Mouse (Mus musculus) heart, embryonic 10.5 days (tissue): ENCODE measurements around the gene Anln. TPM values are rescaled to one million over a fixed set of nuclear protein-coding genes. Genes with fewer than 3 reads are reported as not detected.
"Not testable (repeated sequence)": the region's sequence is repeated elsewhere in the genome, so short reads cannot be mapped to it uniquely, and the experiment has no call there.

Experiments used
- DNase-seq: peaks from one replicate; pipeline ENCODE4 v3.0.0-alpha.2; 2017; ENCODE audit warnings: low spot score
- H3K27ac ChIP-seq: fragments of 300-500 bp; sonication (generic); 2 replicates; pipeline ENCODE4 v1.5.1; 2016; ENCODE audit warnings: mild to moderate bottlenecking
- H3K27me3 ChIP-seq: fragments of 300-500 bp; sonication (generic); 2 replicates; pipeline ENCODE4 v1.6.1; 2016; ENCODE audit warnings: mild to moderate bottlenecking; ENCODE audit not compliant: poor library complexity, insufficient read depth, severe bottlenecking
- H3K36me3 ChIP-seq: fragments of 300-500 bp; sonication (generic); 2 replicates; pipeline ENCODE4 v1.6.1; 2016; ENCODE audit warnings: mild to moderate bottlenecking, moderate library complexity
- H3K4me1 ChIP-seq: fragments of 300-500 bp; sonication (generic); 2 replicates; pipeline ENCODE4 v1.6.1; 2016; ENCODE audit warnings: mild to moderate bottlenecking
- H3K4me3 ChIP-seq: fragments of 300-500 bp; sonication (generic); 2 replicates; pipeline ENCODE4 v1.5.1; 2016; ENCODE audit warnings: mild to moderate bottlenecking, moderate library complexity
- H3K9me3 ChIP-seq: fragments of 300-500 bp; sonication (generic); 2 replicates; pipeline ENCODE4 v1.6.1; 2016; ENCODE audit warnings: mild to moderate bottlenecking, moderate library complexity
- WGBS: fragments of 180-500 bp; shearing (Covaris S2); methylation state at CpG from one replicate; pipeline ENCODE4 v1.1.7; 2016; 5-methylcytosine and 5-hydroxymethylcytosine counted together
- polyA plus RNA-seq: library from polyadenylated mRNA; unstranded; fragments of >200 nt; fragmentation: Nextera tagmentation; extraction: Ambion mirVana; gene quantifications from 2 replicates; pipeline ENCODE4 v1.2.1, GENCODE M21; 2016

The Anln gene
- polyA plus RNA-seq, 1 experiment from 2014 or later = 45.7 TPM

DNA sequence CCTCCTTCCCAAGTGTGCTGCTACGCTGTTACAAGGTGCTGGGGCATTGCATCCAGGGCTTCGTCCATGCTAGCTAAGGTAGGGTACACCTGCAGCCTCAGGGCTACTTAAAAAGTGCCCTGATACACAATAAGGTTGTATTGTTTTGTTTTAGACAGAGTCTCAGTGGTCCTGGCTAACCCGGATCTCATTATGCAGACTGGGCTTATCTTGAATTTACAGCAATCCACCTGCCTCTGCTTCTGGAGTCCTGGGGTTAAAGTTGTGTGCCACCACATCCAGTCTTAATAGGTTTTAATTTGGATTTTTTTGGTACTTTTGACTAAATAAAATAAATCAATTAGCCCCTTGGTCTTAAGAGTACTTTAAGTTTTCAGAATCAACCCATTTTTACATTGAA lies 30.9 kb upstream of the Anln start:
- peaks cover 17% of the 10 kb centered on the region for H3K4me1 ChIP-seq
- no peaks in the 10 kb centered on the region for H3K36me3 ChIP-seq
- no peak for DNase-seq
- H3K9me3 ChIP-seq = no peaks in the 10 kb centered on the region
- H3K4me3 ChIP-seq = no peak overlapping the region
- no peaks in the 10 kb centered on the region for H3K27me3 ChIP-seq
- WGBS = 78% methylated on average over 3 of the region's 3 CpGs
- H3K27ac ChIP-seq = no peak overlapping the region

GRCm38 (mm10) chr9:22417547-22417946 lies 28.6 kb upstream of the Anln start:
- no peak overlapping the region for H3K27ac ChIP-seq
- peaks cover 7% of the 10 kb centered on the region; the same call in 1 of the 2 replicates for H3K4me1 ChIP-seq
- no peak for DNase-seq
- H3K36me3 ChIP-seq = no peaks in the 10 kb centered on the region
- H3K4me3 ChIP-seq = no peak overlapping the region
- WGBS = 45% methylated on average over 6 of the region's 6 CpGs
- no peaks in the 10 kb centered on the region for H3K9me3 ChIP-seq
- no peaks in the 10 kb centered on the region; the same call in 1 of the 2 replicates for H3K27me3 ChIP-seq

GRCm38 (mm10) chr9:22416187-22416586 lies 27.2 kb upstream of the Anln start:
- H3K9me3 ChIP-seq = no peaks in the 10 kb centered on the region
- no peaks in the 10 kb centered on the region; the same call in 1 of the 2 replicates for H3K27me3 ChIP-seq
- H3K36me3 ChIP-seq = no peaks in the 10 kb centered on the region
- H3K4me3 ChIP-seq = no peak overlapping the region
- DNase-seq = no peak
- H3K27ac ChIP-seq = no peak overlapping the region
- WGBS = 58% methylated on average over 3 of the region's 3 CpGs
- H3K4me1 ChIP-seq = peaks cover 9% of the 10 kb centered on the region; the same call in 1 of the 2 replicates

DNA sequence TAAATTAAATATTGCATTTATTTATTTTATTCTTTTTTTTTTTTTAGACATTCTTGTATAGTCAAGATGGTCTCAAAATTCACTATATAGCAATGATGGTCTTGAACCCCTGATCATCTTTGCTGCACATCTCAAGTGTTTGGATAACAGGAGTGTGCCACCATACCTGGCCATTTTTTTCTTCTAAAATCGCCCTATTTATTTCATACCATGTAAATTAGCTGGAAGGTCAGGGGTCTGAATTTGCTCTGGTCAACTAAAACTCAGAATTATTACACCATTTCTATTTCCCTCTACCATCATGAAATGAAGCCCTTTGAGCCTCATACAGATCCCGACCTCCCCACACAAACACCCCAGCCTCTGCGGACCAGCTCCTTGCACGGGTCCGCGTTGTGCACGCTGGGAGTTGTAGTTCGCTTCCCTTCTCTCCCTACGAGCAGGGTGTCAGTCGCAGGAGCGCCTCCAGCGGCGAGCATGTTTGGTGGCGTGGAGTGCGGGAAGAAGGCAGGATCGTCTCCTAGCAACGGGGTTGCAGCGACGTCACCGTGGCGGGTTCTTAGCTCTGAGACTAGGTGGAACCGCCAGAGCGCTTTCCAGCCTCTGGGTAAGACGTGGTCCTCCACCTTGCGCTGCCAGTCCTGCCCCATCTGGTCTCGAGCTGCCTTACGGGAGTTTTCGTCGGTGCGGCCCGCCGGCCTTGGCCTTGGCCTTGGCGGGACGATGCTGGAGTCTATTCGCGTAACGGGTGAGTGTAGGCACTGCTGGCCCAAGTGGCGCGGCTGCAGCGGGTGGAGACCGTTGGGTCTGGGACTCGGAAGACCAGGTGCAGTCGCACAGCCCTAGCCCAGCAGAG lies 22.2 kb upstream of the Anln start, which contains the start of gene 9530077C05Rik:
Gene 9530077C05Rik, plus strand, starts transcription at position 512 of the 856 bp plus-strand sequence.
- Histone ChIP-seq H3K36me3 (no peaks in the 10 kb centered on the region), H3K27me3 (no peaks in the 10 kb centered on the region; the same call in 1 of the 2 replicates), H3K9me3 (no peaks in the 10 kb centered on the region), H3K4me3 (peak within 1 kb of the TSS; percentile 74), H3K4me1 (peaks cover 3% of the 10 kb centered on the region; the same call in 1 of the 2 replicates), H3K27ac (peak within 1 kb of the TSS; percentile 81)
- peak; percentile 99 for DNase-seq
- 1% methylated on average over 43 of the region's 43 CpGs for WGBS

DNA sequence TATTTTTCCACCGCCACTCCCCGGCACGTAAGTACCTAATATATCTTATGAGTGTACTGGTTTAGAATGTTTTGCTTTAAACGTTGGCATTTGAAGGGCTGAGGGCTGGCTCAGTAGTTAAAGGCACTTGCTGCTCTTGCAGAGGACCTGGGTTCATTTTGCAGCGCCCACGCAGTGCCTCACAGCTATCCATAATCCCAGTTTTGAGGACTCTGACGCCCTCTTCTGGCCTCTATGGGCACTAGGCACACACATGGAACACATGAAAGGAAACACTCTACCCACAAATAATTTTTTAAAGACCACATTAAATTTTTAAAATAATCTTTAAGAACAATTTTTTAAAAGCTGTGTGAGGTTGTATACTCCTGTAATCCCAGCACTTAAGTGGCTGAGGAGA lies 20.5 kb upstream of the Anln start:
- no peak for DNase-seq
- 73% methylated on average over 7 of the region's 7 CpGs for WGBS
- Histone ChIP-seq H3K27me3 (no peaks in the 10 kb centered on the region; the same call in 1 of the 2 replicates), H3K36me3 (no peaks in the 10 kb centered on the region), H3K4me3 (no peak overlapping the region), H3K9me3 (no peaks in the 10 kb centered on the region), H3K4me1 (peaks cover 3% of the 10 kb centered on the region; the same call in 1 of the 2 replicates), H3K27ac (no peak overlapping the region)

DNA sequence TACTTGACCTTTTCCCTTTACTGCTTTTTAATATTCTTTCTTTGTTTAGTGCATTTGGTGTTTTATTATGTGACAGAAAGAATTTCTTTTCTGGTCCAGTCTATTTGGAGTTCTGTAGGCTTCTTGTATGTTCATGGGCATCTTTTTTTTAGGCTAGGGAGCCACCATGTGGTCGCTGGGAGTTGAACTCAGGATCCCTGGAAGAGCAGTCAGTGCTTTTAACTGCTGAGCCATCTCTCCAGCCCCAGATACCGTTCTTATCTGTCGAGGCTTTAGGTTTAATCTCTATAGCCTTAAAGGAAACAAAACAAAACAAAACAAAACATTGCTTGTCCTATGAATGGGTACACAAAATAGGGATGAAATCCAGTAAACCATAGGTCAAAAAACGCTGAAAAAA lies 19.4 kb upstream of the Anln start:
- not testable (repeated sequence) for DNase-seq, H3K9me3 ChIP-seq, H3K36me3 ChIP-seq, H3K4me1 ChIP-seq, H3K4me3 ChIP-seq, H3K27me3 ChIP-seq, H3K27ac ChIP-seq
- 12% methylated on average over 4 of the region's 4 CpGs for WGBS

DNA sequence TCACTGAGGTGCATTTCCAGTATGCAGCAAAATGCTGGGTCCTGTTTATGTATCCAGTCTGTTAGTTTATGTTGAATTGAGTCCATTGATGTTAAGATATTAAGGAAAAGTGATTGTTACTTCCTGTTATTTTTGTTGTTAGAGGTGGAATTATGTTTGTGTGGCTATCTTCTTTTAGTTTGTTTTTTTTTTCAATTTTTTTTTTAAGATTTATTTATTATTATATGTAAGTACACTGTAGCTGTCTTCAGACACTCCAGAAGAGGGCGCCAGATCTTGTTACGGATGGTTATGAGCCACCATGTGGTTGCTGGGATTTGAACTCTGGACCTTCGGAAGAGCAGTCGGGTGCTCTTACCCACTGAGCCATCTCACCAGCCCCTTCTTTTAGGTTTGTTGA lies 18.6 kb upstream of the Anln start:
- not testable (repeated sequence) for H3K9me3 ChIP-seq, DNase-seq, H3K27me3 ChIP-seq, H3K4me1 ChIP-seq, H3K36me3 ChIP-seq, H3K27ac ChIP-seq, H3K4me3 ChIP-seq
- WGBS = 79% methylated on average over 4 of the region's 4 CpGs

DNA sequence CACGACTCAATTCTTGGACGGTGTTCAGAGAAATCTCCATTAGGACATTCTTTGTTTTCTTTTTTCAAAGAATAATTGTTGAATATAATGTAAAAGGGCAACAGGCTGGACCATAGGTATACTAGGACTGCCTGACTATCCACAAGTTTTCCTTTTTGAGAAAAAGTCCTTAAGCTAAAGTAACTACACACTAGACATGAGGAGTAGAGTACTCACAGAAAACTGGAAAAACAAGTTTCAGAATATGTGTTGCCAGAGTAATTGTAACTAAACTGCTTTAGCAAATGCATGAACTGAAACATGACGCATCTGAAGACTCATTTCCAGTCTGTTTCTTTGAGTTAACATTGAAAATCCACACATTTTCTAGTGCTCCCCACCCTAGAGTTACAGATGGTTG lies 16.4 kb upstream of the Anln start:
- DNase-seq = no peak
- no peak overlapping the region for H3K27ac ChIP-seq
- WGBS = 81% methylated on average over 3 of the region's 3 CpGs
- H3K27me3 ChIP-seq = no peaks in the 10 kb centered on the region
- H3K4me3 ChIP-seq = no peak overlapping the region
- no peaks in the 10 kb centered on the region for H3K36me3 ChIP-seq
- no peaks in the 10 kb centered on the region for H3K4me1 ChIP-seq
- no peaks in the 10 kb centered on the region for H3K9me3 ChIP-seq

DNA sequence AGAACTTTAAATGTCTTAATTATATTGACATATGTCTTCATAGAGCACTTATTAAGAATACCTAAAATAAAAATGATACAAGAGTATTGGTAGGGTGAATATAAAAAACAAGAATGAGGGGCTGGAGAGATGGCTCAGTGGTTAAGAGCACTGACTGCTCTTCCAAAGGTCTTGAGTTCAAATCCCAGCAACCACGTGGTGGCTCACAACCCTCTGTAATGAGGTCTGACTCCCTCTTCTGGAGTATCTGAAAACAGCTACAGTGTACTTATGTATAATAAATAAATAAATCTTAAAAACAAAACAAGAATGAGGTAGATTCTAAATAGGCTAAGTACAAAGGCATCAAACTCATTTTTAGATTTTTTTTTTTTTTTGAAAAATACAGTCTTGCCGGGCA lies 14.5 kb upstream of the Anln start:
- H3K4me1 ChIP-seq, H3K4me3 ChIP-seq, H3K27me3 ChIP-seq, H3K9me3 ChIP-seq, H3K36me3 ChIP-seq, DNase-seq, H3K27ac ChIP-seq: not testable (repeated sequence)
- 57% methylated on average over 2 of the region's 2 CpGs for WGBS

- no peaks in the 10 kb centered on the region for H3K27me3 ChIP-seq
- no peaks in the 10 kb centered on the region for H3K9me3 ChIP-seq
- WGBS = 72% methylated on average over 3 of the region's 3 CpGs
- H3K4me1 ChIP-seq = no peaks in the 10 kb centered on the region
- DNase-seq = no peak
- no peak overlapping the region for H3K4me3 ChIP-seq
- H3K36me3 ChIP-seq = no peaks in the 10 kb centered on the region
- no peak overlapping the region for H3K27ac ChIP-seq
Observed at GRCm38 (mm10) chr9:22402976-22403375, 14.0 kb upstream of the Anln start.

- Histone ChIP-seq H3K9me3 (no peaks in the 10 kb centered on the region), H3K27me3 (no peaks in the 10 kb centered on the region), H3K36me3 (no peaks in the 10 kb centered on the region), H3K4me1 (no peaks in the 10 kb centered on the region), H3K27ac (no peak overlapping the region), H3K4me3 (no peak overlapping the region)
- DNase-seq = no peak
- 75% methylated on average over 6 of the region's 6 CpGs for WGBS
Observed at GRCm38 (mm10) chr9:22402001-22402400, 13.0 kb upstream of the Anln start.

- no peaks in the 10 kb centered on the region for H3K4me1 ChIP-seq
- no peak for DNase-seq
- 83% methylated on average over 4 of the region's 4 CpGs for WGBS
- H3K36me3 ChIP-seq = no peaks in the 10 kb centered on the region
- no peaks in the 10 kb centered on the region for H3K27me3 ChIP-seq
- H3K9me3 ChIP-seq = no peaks in the 10 kb centered on the region
- no peak overlapping the region for H3K4me3 ChIP-seq
- H3K27ac ChIP-seq = no peak overlapping the region
Observed at GRCm38 (mm10) chr9:22399021-22399420, 10.0 kb upstream of the Anln start.

DNA sequence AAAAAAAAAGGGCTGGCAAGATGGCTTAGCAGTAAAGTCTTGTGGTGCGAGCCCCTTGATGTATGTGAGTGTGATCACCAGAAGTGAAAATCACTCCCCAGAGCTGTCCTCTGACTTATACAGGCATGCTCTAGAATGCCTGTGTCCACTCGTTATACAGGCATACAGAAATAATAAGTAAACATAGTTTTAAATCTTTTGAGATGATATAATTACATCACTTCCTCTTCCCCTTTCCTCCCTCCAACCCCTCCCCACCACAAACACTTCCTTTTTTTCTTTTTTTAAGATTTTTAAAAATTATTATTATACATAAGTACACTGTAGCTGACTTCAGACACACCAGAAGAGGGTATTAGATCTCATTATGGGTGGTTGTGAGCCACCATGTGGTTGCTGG lies 5.7 kb upstream of the Anln start:
- Histone ChIP-seq H3K4me3 (no peak overlapping the region), H3K36me3 (no peaks in the 10 kb centered on the region), H3K9me3 (no peaks in the 10 kb centered on the region), H3K27ac (no peak overlapping the region), H3K4me1 (0 out of 2 replicates have a peak, but pooled peaks cover 3% of the 10 kb centered on the region), H3K27me3 (no peaks in the 10 kb centered on the region)
- WGBS = 81% methylated on average over 2 of the region's 2 CpGs
- DNase-seq = no peak
